In the genomic region with DNA sequence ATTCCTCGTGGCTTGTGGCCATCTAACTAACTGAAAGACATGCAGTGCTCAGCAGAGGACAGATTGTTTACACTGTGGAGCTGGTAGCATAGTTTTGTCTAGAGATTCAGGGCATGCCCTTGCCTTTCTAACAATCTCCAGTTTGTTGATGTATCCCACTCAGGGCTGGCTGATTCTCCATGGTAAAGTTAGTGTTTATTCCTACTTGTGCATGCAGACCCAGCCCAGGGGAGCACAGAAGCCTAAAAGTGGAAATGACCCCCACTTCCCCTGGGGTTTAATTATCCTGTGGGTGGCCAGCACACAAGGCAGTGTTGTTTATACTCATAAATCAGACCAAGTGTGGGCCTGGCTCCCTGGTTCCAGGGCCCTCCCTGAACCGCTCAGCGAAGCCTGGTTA, we compare ENCODE assay signal across 23 mouse cellular contexts. TPM values are rescaled to one million over a fixed set of nuclear protein-coding genes. Genes with fewer than 3 reads are reported as not detected.
DNase-seq lines count a peak whose midpoint lies in the region; ATAC-seq and TF ChIP-seq lines count a peak whose summit lies in the region.
"Had no signal": no experiment of that assay in that cellular context is flagged by ENCODE, and none has a peak within 500 bp of the region (broad histone marks: within the 10 kb centered on the region; RNA-seq: fewer than 3 reads in every experiment).

No protein-coding gene starts in this region.

- intact Hi-C loops in left cerebral cortex, postnatal 14 days (cut with DNase I): no loop called here

- no peaks in the 10 kb centered on the region for H3K9me3 ChIP-seq in embryonic facial prominence, embryonic 14.5 days (ENCODE audit: control insufficient read depth, low read length)
- H3K9me3 ChIP-seq in embryonic facial prominence, embryonic 10.5 days: no peaks in the 10 kb centered on the region
- H3K9me3 ChIP-seq in limb, embryonic 15.5 days: no peaks in the 10 kb centered on the region
- H3K9me3 ChIP-seq in limb, embryonic 10.5 days (replicated peaks): no peaks in the 10 kb centered on the region
- H3K9me3 ChIP-seq in stomach, embryonic 16.5 days (replicated peaks; ENCODE audit: control insufficient read depth, low read length): no peaks in the 10 kb centered on the region
- no peaks in the 10 kb centered on the region for H3K9me3 ChIP-seq in stomach, postnatal 0 days (ENCODE audit: control insufficient read depth, low read length)
- H3K9me3 ChIP-seq: forebrain, embryonic 10.5 days; heart, embryonic 13.5 days; liver, embryonic 12.5 days had no signal

- TF ChIP-seq EP300 in stomach, postnatal 0 days (optimal IDR thresholded peaks at IDR 0.05): no peak

- no peak overlapping the region for H3K27ac ChIP-seq in embryonic facial prominence, embryonic 14.5 days (replicated peaks; ENCODE audit: low read depth, low read length)
- H3K27ac ChIP-seq in embryonic facial prominence, embryonic 10.5 days (replicated peaks): no peak overlapping the region
- no peak overlapping the region for H3K27ac ChIP-seq in limb, embryonic 15.5 days
- H3K27ac ChIP-seq in limb, embryonic 10.5 days: no peak overlapping the region
- no peak overlapping the region for H3K27ac ChIP-seq in stomach, embryonic 16.5 days (ENCODE audit: low read length)
- no peak overlapping the region for H3K27ac ChIP-seq in stomach, postnatal 0 days (replicated peaks)
- H3K27ac ChIP-seq: forebrain, embryonic 10.5 days; gastrocnemius, adult 2 months; heart, embryonic 13.5 days; liver, embryonic 12.5 days had no signal

- no peak overlapping the region for H3K4me3 ChIP-seq in embryonic facial prominence, embryonic 14.5 days (ENCODE audit: low read depth, low read length)
- H3K4me3 ChIP-seq in embryonic facial prominence, embryonic 10.5 days: no peak overlapping the region
- no peak overlapping the region for H3K4me3 ChIP-seq in limb, embryonic 15.5 days
- H3K4me3 ChIP-seq in limb, embryonic 10.5 days: no peak overlapping the region
- no peak overlapping the region for H3K4me3 ChIP-seq in stomach, embryonic 16.5 days (replicated peaks; ENCODE audit: low read length)
- no peak overlapping the region for H3K4me3 ChIP-seq in stomach, postnatal 0 days (ENCODE audit: low read depth, low read length)
- H3K4me3 ChIP-seq: forebrain, embryonic 10.5 days; gastrocnemius, adult 2 months; heart, embryonic 13.5 days; liver, embryonic 12.5 days had no signal

- H3K4me2 ChIP-seq in embryonic facial prominence, embryonic 14.5 days (ENCODE audit: low read depth, low read length): no peak overlapping the region
- no peak overlapping the region for H3K4me2 ChIP-seq in limb, embryonic 15.5 days
- no peak overlapping the region for H3K4me2 ChIP-seq in stomach, embryonic 16.5 days (ENCODE audit: low read depth, low read length)
- H3K4me2 ChIP-seq in stomach, postnatal 0 days (replicated peaks; ENCODE audit: low read depth): no peak overlapping the region
- H3K4me2 ChIP-seq: heart, embryonic 13.5 days; liver, embryonic 12.5 days; lung, embryonic 14.5 days had no signal

- TF ChIP-seq CTCF in stomach, postnatal 0 days (IDR thresholded peaks at IDR 0.05; ENCODE audit: low read depth): no peak

- peaks cover 100% of the 10 kb centered on the region for H3K36me3 ChIP-seq in embryonic facial prominence, embryonic 14.5 days (ENCODE audit: control insufficient read depth, insufficient read depth, low read length)
- peaks cover 100% of the 10 kb centered on the region for H3K36me3 ChIP-seq in embryonic facial prominence, embryonic 10.5 days (replicated peaks)
- H3K36me3 ChIP-seq in limb, embryonic 15.5 days: peaks cover 97% of the 10 kb centered on the region
- H3K36me3 ChIP-seq in limb, embryonic 10.5 days: peaks cover 100% of the 10 kb centered on the region
- peaks cover 58% of the 10 kb centered on the region for H3K36me3 ChIP-seq in stomach, embryonic 16.5 days (ENCODE audit: control insufficient read depth, insufficient read depth, low read length)
- H3K36me3 ChIP-seq in stomach, postnatal 0 days (ENCODE audit: control insufficient read depth, insufficient read depth, low read length): peaks cover 46% of the 10 kb centered on the region

- H3K9ac ChIP-seq in embryonic facial prominence, embryonic 14.5 days (ENCODE audit: low read depth, low read length): no peak overlapping the region
- H3K9ac ChIP-seq in limb, embryonic 15.5 days: no peak overlapping the region
- no peak overlapping the region for H3K9ac ChIP-seq in stomach, embryonic 16.5 days (ENCODE audit: low read length)
- no peak overlapping the region for H3K9ac ChIP-seq in stomach, postnatal 0 days (ENCODE audit: low read length)
- H3K9ac ChIP-seq: heart, embryonic 13.5 days; liver, embryonic 12.5 days; lung, embryonic 14.5 days had no signal

- peak; percentile 25 for DNase-seq in embryonic facial prominence, embryonic 14.5 days (ENCODE audit: low spot score)
- no peak for DNase-seq in embryonic facial prominence, embryonic 10.5 days (ENCODE audit: low spot score)
- no peak for DNase-seq in limb, embryonic 10.5 days (ENCODE audit: low spot score)
- no peak for DNase-seq in stomach, postnatal 0 days (ENCODE audit: low spot score)
- DNase-seq in retina, postnatal 1 day: no peak
- no peak for DNase-seq in left cerebral cortex, postnatal 14 days (ENCODE audit: low spot score in 2 of 2)
- DNase-seq: adrenal gland, postnatal 10 days; cerebellum, postnatal 14 days; gastrocnemius, adult 2 months; kidney, adult 11 months; left cerebral cortex, postnatal 4 days; lung, embryonic 14.5 days; lung, postnatal 36 days; spleen, adult 18-20 months; thymus, adult 18-20 months; thymus, postnatal 4 days had no signal

- WGBS in embryonic facial prominence, embryonic 14.5 days: 81% methylated on average over 3 of the region's 3 CpGs
- WGBS in embryonic facial prominence, embryonic 10.5 days: 86% methylated on average over 3 of the region's 3 CpGs
- 62% methylated on average over 3 of the region's 3 CpGs for WGBS in limb, embryonic 15.5 days
- WGBS in limb, embryonic 10.5 days: 68% methylated on average over 3 of the region's 3 CpGs
- WGBS in stomach, embryonic 16.5 days: 42% methylated on average over 3 of the region's 3 CpGs
- WGBS in stomach, postnatal 0 days: 47% methylated on average over 3 of the region's 3 CpGs

- no peaks in the 10 kb centered on the region for H3K4me1 ChIP-seq in embryonic facial prominence, embryonic 14.5 days (ENCODE audit: control insufficient read depth, insufficient read depth, low read length)
- no peaks in the 10 kb centered on the region for H3K4me1 ChIP-seq in embryonic facial prominence, embryonic 10.5 days
- H3K4me1 ChIP-seq in limb, embryonic 15.5 days: peaks cover 6% of the 10 kb centered on the region; the same call in 1 of the 2 replicates
- no peaks in the 10 kb centered on the region for H3K4me1 ChIP-seq in limb, embryonic 10.5 days
- H3K4me1 ChIP-seq in stomach, embryonic 16.5 days (ENCODE audit: control insufficient read depth, insufficient read depth, low read length): no peaks in the 10 kb centered on the region
- no peaks in the 10 kb centered on the region for H3K4me1 ChIP-seq in stomach, postnatal 0 days (replicated peaks; ENCODE audit: control insufficient read depth, insufficient read depth)
- H3K4me1 ChIP-seq: forebrain, embryonic 10.5 days had no signal

- peak; percentile 39; the same call in 1 of the 2 replicates for ATAC-seq in embryonic facial prominence, embryonic 14.5 days (ENCODE audit: low read depth)
- ATAC-seq in limb, embryonic 15.5 days (ENCODE audit: insufficient number of reproducible peaks, low FRiP score, low TSS enrichment, low read depth): peak; percentile 36; the same call in 1 of the 2 replicates
- peak; percentile 18; the same call in 1 of the 2 replicates for ATAC-seq in stomach, embryonic 16.5 days (ENCODE audit: insufficient read depth, low FRiP score)
- no peak for ATAC-seq in stomach, postnatal 0 days (ENCODE audit: low FRiP score, low TSS enrichment)
- ATAC-seq: activated CD4-positive, CD25-positive, alpha-beta regulatory T cell, adult 4 months; CD4-positive, CD25-positive, alpha-beta regulatory T cell, adult 4 months; liver, embryonic 12.5 days had no signal

- no peaks in the 10 kb centered on the region for H3K27me3 ChIP-seq in embryonic facial prominence, embryonic 14.5 days (replicated peaks; ENCODE audit: control insufficient read depth, insufficient read depth, low read length)
- H3K27me3 ChIP-seq in embryonic facial prominence, embryonic 10.5 days (replicated peaks; ENCODE audit: low read depth, poor library complexity, severe bottlenecking): peaks cover 3% of the 10 kb centered on the region; the same call in 1 of the 2 replicates
- H3K27me3 ChIP-seq in limb, embryonic 15.5 days: peaks cover 3% of the 10 kb centered on the region; the same call in 1 of the 2 replicates
- no peaks in the 10 kb centered on the region for H3K27me3 ChIP-seq in limb, embryonic 10.5 days (ENCODE audit: low read depth, poor library complexity, severe bottlenecking)
- H3K27me3 ChIP-seq in stomach, embryonic 16.5 days (ENCODE audit: control insufficient read depth, insufficient read depth, low read length): no peaks in the 10 kb centered on the region
- no peaks in the 10 kb centered on the region for H3K27me3 ChIP-seq in stomach, postnatal 0 days (ENCODE audit: control insufficient read depth, insufficient read depth, low read length)
- H3K27me3 ChIP-seq: heart, embryonic 13.5 days had no signal

RNA-seq across cellular contexts. Expression of a gene that starts 3.0 kb away (rescaled TPM):
- polyA plus RNA-seq in embryonic facial prominence, embryonic 14.5 days (2014; fragmentation: Nextera tagmentation; extraction: Ambion mirVana): 3.3 and 5.4 TPM in 2 replicates
- 2.8 and 3.7 TPM in 2 replicates for polyA plus RNA-seq in embryonic facial prominence, embryonic 10.5 days (2016; fragmentation: Nextera tagmentation; extraction: Ambion mirVana)
- polyA plus RNA-seq in limb, embryonic 15.5 days (2015; fragmentation: Nextera tagmentation; extraction: Ambion mirVana): 4.4 and 5.6 TPM in 2 replicates
- polyA plus RNA-seq in limb, embryonic 10.5 days (2016; fragmentation: Nextera tagmentation; extraction: Ambion mirVana): 2.7 and 4.1 TPM in 2 replicates
- polyA plus RNA-seq in stomach, embryonic 16.5 days (2015; fragmentation: Nextera tagmentation; extraction: Ambion mirVana): 4.0 and 4.6 TPM in 2 replicates
- polyA plus RNA-seq in stomach, postnatal 0 days (2015; fragmentation: Nextera tagmentation; extraction: Ambion mirVana): 1.2 TPM in 2 replicates
- total RNA-seq in left cerebral cortex, postnatal 14 days (2021): 1 to 10 TPM; 6.5 to 7.8 TPM

RNA-seq across cellular contexts. Expression of a gene that starts 8.1 kb away (rescaled TPM):
- 214 and 232 TPM in 2 replicates for polyA plus RNA-seq in embryonic facial prominence, embryonic 14.5 days (2014; fragmentation: Nextera tagmentation; extraction: Ambion mirVana)
- polyA plus RNA-seq in embryonic facial prominence, embryonic 10.5 days (2016; fragmentation: Nextera tagmentation; extraction: Ambion mirVana): 377 and 387 TPM in 2 replicates
- polyA plus RNA-seq in limb, embryonic 15.5 days (2015; fragmentation: Nextera tagmentation; extraction: Ambion mirVana): 392 and 399 TPM in 2 replicates
- 383 and 393 TPM in 2 replicates for polyA plus RNA-seq in limb, embryonic 10.5 days (2016; fragmentation: Nextera tagmentation; extraction: Ambion mirVana)
- 377 and 396 TPM in 2 replicates for polyA plus RNA-seq in stomach, embryonic 16.5 days (2015; fragmentation: Nextera tagmentation; extraction: Ambion mirVana)
- polyA plus RNA-seq in stomach, postnatal 0 days (2015; fragmentation: Nextera tagmentation; extraction: Ambion mirVana): 314 and 317 TPM in 2 replicates
- total RNA-seq in left cerebral cortex, postnatal 14 days (2021): 100 to 1,000 TPM; 285 to 296 TPM

RNA-seq across cellular contexts. Expression of a gene that starts 8.3 kb away (rescaled TPM):
- 44.6 and 45.7 TPM in 2 replicates for polyA plus RNA-seq in embryonic facial prominence, embryonic 14.5 days (2014; fragmentation: Nextera tagmentation; extraction: Ambion mirVana)
- 48.1 and 48.4 TPM in 2 replicates for polyA plus RNA-seq in embryonic facial prominence, embryonic 10.5 days (2016; fragmentation: Nextera tagmentation; extraction: Ambion mirVana)
- polyA plus RNA-seq in limb, embryonic 15.5 days (2015; fragmentation: Nextera tagmentation; extraction: Ambion mirVana): 45.1 and 48.7 TPM in 2 replicates
- polyA plus RNA-seq in limb, embryonic 10.5 days (2016; fragmentation: Nextera tagmentation; extraction: Ambion mirVana): 47.2 and 53.4 TPM in 2 replicates
- polyA plus RNA-seq in stomach, embryonic 16.5 days (2015; fragmentation: Nextera tagmentation; extraction: Ambion mirVana): 39.6 and 44.9 TPM in 2 replicates
- polyA plus RNA-seq in stomach, postnatal 0 days (2015; fragmentation: Nextera tagmentation; extraction: Ambion mirVana): 21.3 and 23.8 TPM in 2 replicates
- 10 to 100 TPM; 48.6 to 56.8 TPM for total RNA-seq in left cerebral cortex, postnatal 14 days (2021)

RNA-seq across cellular contexts. Expression of a gene that starts 33.1 kb away (rescaled TPM):
- 16.3 and 23.4 TPM in 2 replicates for polyA plus RNA-seq in embryonic facial prominence, embryonic 14.5 days (2014; fragmentation: Nextera tagmentation; extraction: Ambion mirVana)
- polyA plus RNA-seq in embryonic facial prominence, embryonic 10.5 days (2016; fragmentation: Nextera tagmentation; extraction: Ambion mirVana): 34.6 and 34.8 TPM in 2 replicates
- 20.4 and 21.3 TPM in 2 replicates for polyA plus RNA-seq in limb, embryonic 15.5 days (2015; fragmentation: Nextera tagmentation; extraction: Ambion mirVana)
- polyA plus RNA-seq in limb, embryonic 10.5 days (2016; fragmentation: Nextera tagmentation; extraction: Ambion mirVana): 37.9 and 40.8 TPM in 2 replicates
- 14.7 and 16.1 TPM in 2 replicates for polyA plus RNA-seq in stomach, embryonic 16.5 days (2015; fragmentation: Nextera tagmentation; extraction: Ambion mirVana)
- 11.8 and 12.9 TPM in 2 replicates for polyA plus RNA-seq in stomach, postnatal 0 days (2015; fragmentation: Nextera tagmentation; extraction: Ambion mirVana)
- 10 to 100 TPM; 13.4 to 16.5 TPM for total RNA-seq in left cerebral cortex, postnatal 14 days (2021)

RNA-seq across cellular contexts. Expression of a gene that starts 42.2 kb away (rescaled TPM):
- 103 and 109 TPM in 2 replicates for polyA plus RNA-seq in embryonic facial prominence, embryonic 14.5 days (2014; fragmentation: Nextera tagmentation; extraction: Ambion mirVana)
- 47.0 and 48.9 TPM in 2 replicates for polyA plus RNA-seq in embryonic facial prominence, embryonic 10.5 days (2016; fragmentation: Nextera tagmentation; extraction: Ambion mirVana)
- polyA plus RNA-seq in limb, embryonic 15.5 days (2015; fragmentation: Nextera tagmentation; extraction: Ambion mirVana): 91.4 and 91.7 TPM in 2 replicates
- 41.3 and 53.9 TPM in 2 replicates for polyA plus RNA-seq in limb, embryonic 10.5 days (2016; fragmentation: Nextera tagmentation; extraction: Ambion mirVana)
- 82.5 and 87.8 TPM in 2 replicates for polyA plus RNA-seq in stomach, embryonic 16.5 days (2015; fragmentation: Nextera tagmentation; extraction: Ambion mirVana)
- polyA plus RNA-seq in stomach, postnatal 0 days (2015; fragmentation: Nextera tagmentation; extraction: Ambion mirVana): 52.7 and 52.9 TPM in 2 replicates
- total RNA-seq in left cerebral cortex, postnatal 14 days (2021): 100 to 1,000 TPM; 102 to 109 TPM
